Mouse (Mus musculus) MEL-GATA-1-ER (cell line): Measurements from ENCODE around the gene Ost4.

Experiments used
- DNase-seq: peaks from one replicate; pipeline ENCODE4 v3.0.0-alpha.2; 2012; ENCODE audit warnings: low read depth; ENCODE audit errors: extremely low read depth

Ost4 gene

DNA sequence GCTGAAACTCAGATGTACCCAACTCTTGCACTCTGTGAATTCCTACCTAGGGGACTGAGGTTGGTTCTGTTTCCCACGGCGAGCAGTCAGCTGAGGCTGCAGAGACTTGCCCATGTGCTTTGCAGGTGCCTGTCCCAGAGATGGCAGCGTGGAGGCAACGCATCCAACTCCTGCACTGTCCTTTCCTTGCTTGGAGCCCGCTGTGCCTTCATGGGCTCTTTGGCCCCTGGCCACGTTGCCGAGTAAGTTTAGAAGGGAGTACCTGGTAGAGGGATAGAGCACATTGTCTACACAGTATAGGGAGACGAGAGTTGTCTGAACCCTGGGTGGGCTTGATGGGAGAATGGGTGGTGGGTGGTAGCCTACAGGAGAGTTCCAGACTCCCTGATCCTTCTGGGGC, 17.0 kb upstream of the Ost4 start:
- no peak for DNase-seq

DNA sequence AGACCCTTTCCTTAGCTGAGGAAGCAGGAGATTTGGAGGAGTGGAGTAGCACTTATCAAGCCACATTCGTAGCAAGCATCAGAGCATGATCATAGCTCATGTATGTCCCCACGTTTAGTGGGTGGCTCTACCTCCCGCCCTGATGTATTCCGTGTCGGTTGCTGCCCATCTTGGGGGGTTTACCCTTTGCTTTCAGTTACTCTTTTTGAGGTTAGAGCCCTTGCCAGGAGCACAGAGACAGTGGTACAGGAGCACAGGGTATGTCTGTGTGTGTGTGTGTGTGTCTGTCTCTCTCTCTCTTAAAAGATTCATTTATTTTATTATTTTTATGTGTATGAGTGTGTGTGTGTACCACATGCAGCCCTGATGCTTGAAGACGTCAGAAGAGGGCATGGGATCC, 15.5 kb upstream of the Ost4 start:
- no peak for DNase-seq

DNA sequence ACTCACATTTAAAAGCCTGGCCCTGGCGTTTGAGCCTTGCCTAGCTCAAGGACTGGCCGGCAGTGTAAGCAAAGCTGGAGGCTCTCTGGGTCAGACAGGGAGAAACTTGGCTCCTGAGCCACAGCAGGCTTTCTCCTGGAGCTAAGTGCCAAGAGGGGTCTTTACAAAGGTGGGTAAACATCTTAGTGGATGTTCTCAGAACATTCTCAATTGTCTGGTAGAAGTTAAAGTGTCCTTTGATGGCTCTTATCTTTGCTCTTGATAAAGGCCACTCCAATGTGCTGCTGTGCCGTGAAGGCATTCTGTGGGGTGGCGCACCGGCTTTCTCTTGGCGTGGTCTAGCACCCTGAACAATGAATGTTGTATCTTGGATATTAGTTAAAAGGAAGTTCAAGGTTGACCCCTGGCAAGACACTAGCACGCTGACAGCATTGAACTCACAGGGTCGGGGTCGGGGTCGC, 15.0 kb upstream of the Ost4 start:
- no peak for DNase-seq

DNA sequence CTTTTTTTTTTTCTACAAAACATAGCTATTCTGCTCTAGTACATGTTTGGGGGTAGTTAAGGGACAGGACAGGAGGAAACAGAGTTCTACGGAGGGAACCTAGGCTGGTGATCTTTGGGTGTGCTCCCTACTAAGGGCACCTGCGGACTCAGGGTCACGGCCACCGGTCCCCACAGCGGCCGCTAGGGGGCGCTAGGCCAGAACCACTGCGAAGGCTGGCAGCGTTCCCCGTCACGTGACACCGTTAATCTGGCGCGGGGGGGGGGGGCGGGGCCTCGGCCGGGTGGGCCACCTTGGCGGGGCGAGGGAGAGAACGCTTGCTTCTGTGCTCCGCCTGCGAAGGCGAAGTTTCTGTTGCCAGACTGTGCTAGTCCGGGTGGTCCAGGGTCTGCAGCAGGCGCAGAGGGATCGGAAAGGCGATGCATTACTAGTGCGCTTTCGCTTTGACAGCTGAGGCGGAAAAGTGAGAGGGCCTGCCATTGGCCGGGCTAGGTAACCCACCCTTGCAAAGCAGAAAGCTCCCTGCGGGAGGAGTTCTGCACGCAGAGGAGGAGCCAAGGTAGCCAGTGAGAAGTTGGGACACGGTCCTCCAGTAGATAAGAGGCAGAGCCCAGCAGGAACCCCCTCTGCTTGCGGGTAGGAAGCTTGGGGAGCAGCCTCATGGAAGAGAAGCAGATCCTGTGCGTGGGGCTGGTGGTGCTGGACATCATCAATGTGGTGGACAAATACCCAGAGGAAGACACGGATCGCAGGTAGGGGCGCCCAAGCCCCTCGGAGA, 13.9 kb upstream of the Ost4 start, which contains the start of gene Khk:
Gene Khk (plus strand): TSS at position 176 of the 778 bp plus-strand sequence.
- peak; percentile 97 for DNase-seq

DNA sequence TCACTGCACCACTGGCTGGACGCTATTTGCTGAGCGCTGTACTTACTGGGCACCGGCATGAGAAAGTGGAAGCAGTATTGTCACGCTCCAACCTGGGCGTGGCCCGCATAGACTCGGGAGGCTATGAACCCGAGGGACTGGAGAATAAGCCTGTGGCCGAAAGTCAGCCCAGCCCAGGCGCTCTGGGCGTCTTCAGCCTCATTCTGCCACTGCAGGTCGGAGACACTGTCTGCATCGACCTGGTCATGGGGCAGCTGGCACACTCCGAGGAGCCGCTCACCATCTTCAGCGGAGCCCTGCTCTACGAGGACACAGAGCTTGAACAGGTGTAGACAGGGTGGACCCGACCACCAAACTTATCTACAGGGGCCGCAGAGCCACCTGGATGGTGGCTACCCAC, 13.0 kb upstream of the Ost4 start:
- DNase-seq: peak; percentile 56

DNA sequence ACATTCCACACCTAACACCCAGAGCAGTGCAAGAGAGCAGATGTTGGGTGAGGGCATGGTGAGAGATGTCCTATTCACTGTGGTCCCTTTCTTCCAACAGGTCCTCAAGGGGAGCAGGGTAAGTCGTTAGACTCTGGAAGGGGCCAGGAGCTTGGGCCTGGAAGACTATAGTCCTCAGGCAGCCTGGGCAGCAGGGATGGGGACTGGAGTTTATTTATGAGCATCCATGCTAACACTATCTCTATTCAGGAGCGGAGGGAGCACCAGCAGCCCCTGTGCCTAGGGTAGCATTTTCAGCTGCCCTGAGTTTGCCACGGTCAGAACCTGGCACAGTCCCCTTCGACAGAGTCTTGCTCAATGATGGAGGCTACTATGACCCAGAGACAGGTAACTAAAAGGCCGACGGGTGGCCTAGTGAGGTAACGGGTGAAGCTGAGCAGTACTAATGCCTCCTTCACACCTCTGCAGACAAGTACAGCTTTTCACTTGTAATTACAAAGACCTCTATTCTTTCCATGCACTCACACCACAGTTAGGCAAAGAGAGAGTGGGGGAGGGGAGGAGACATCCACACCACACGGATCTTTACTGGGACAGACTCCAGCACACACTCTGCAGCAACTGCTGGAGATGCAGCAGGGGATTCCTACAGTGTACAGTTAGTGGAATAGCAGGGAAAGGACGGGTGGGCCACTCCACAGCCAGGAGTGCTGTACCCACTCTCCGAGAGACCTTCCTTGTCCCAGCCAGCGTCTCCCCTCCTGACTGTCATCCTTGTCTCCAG, 12.4 kb upstream of the Ost4 start:
- DNase-seq: no peak

DNA sequence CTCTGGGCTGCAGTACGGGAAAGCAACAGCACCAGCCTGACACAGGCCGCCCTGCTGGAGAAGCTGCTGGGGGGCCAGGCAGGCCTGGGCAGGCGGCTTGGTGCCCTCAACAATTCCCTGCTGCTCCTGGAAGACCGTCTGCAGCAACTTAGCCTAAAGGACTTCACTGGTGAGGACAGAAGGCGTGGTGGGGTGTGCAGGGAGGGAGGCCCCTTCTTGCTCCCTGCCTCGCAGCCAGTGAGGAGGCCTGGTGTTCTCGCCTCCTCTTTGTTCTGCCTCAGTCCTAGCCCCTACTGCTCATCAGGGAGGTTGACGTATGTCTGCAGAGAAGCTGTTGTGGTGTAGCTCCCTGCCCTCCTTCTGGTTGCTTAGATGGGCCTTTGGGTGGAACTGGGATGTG, 11.1 kb upstream of the Ost4 start:
- DNase-seq: no peak

DNA sequence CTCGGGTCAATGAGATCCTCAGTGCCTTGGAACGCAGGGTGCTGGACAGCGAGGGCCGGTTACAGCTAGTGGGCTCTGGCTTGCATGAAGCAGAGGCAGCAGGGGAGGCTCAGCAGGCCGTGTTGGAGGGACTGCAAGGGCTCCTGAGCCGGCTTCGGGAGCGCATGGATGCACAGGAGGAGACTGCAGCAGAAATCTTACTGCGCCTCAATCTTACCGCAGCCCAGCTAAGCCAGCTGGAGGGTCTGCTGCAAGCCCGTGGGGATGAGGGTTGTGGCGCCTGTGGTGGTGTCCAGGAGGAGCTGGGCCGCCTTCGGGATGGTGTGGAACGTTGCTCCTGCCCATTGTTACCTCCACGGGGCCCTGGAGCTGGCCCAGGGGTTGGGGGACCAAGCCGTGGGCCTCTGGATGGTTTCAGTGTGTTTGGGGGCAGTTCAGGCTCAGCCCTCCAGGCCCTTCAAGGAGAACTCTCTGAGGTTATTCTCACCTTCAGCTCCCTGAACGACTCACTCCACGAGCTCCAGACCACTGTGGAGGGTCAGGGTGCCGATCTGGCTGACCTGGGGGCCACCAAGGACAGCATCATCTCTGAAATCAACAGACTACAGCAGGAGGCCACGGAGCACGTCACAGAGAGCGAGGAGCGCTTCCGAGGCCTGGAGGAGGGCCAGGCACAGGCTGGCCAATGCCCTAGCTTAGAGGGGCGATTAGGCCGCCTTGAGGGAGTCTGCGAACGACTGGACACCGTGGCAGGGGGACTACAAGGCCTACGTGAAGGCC, 10.5 kb upstream of the Ost4 start:
- no peak for DNase-seq

DNA sequence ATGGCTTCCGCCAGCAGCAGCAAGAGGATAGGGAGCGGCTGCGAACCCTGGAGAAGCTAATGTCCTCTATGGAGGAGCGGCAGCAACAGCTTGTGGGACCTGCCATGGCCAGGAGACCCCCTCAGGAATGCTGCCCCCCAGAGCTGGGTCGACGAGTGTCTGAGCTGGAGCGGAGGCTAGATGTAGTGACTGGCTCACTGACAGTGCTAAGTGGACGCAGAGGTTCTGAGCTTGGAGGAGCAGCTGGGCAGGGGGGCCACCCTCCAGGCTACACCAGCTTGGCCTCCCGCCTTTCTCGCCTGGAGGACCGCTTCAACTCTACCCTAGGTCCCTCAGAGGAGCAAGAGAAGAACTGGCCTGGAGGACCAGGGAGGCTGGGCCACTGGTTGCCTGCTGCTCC, 9.8 kb upstream of the Ost4 start:
- DNase-seq: no peak

DNA sequence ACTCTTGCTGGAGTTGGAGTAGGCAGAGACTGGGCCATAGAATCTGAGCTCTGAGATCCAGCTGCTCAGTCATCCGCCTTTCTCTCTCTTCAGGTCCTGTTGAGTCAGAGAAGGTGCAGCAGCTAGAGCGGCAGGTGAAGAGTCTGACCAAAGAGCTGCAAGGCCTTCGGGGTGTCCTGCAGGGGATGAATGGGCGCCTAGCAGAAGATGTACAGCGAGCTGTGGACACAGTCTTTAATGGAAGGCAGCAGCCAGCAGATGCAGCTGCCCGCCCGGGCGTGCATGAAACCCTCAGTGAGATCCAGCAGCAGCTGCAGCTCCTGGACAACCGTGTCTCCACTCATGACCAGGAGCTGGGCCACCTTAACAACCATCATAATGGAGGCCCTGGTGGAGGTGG, 9.3 kb upstream of the Ost4 start:
- no peak for DNase-seq

DNA sequence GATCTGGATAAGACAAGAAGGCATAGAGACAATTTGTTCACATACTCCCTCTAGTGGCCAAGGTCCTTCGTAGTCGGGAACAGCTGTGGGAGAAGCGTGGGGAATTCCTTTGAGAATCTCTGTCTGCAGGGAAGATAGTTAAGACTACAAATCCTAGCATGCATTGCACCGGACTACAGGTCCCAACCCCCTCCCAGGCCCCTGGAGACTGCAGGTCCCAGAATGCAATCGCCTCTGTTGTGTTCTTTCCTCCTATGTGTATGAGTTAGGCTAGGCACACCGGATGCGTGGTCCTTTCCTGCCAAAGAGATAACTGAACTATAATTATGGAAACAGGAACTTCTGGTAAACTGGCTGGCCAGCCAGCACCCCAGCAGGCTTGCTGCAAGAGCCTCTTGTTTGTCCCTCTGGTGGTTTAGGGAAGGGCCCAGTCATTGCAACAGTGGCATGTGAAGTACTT, 8.4 kb upstream of the Ost4 start:
- peak; percentile 100 for DNase-seq

DNA sequence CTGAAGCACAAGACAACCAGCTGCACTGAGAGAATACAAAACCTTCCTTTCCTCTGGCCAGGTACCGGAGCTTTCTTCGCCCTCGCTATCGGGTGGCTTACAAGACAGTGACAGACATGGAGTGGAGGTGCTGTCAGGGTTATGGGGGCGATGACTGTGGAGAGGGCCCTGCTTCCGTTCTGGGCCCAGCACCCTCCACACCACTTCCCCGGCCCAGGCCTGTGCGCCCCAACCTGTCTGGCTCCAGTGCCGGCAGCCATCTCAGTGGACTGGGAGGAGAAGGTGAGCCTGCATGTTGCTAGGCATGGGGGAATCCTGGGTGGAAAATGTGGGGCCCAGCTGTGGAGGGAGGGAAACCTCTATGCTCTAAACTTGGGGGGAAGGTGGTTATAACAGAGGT, 7.9 kb upstream of the Ost4 start:
- no peak for DNase-seq

DNA sequence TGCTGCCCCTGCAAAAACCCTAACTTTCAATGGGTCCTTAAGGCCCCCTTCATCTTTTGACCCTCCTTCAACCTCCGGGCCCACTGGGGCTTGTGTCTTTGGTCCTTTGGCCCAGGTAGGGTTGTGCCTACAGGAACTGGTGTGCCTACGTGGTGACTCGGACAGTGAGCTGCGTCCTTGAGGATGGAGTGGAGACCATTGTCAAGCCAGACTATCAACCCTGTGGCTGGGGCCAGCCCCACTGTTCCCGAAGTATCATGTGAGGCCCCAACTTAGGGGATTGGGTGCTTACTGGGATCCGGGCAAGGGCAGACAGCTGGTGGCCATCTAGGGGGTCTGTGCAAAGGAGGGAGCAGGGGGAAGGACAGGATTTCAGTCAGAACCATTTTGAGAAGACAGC, 7.3 kb upstream of the Ost4 start:
- no peak for DNase-seq

DNA sequence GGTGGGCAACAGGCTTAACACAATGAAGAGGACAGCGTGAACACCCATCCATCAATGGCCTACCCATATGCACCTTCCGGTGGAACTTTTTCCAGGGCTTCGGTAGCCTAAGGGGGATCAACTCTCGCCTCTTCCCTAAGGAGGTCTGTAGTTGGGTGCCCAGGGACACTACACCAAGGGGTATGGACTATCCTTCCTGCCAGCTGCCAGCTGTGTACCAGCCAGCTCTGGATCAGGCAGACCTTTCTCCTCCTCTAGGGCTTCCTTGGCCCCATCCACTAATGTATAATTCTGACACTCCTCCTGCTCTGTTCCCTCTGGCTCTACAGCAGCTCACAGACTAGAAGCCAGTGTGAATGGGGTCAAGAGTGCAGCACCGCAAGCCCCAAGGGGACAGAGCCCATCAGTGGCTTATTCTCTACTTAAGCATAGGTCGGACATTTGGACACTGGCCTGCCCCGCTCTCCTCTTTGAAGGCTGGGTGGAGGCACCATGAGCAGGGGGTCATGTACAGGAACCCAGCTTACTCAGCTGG, 6.6 kb upstream of the Ost4 start:
- DNase-seq: no peak

DNA sequence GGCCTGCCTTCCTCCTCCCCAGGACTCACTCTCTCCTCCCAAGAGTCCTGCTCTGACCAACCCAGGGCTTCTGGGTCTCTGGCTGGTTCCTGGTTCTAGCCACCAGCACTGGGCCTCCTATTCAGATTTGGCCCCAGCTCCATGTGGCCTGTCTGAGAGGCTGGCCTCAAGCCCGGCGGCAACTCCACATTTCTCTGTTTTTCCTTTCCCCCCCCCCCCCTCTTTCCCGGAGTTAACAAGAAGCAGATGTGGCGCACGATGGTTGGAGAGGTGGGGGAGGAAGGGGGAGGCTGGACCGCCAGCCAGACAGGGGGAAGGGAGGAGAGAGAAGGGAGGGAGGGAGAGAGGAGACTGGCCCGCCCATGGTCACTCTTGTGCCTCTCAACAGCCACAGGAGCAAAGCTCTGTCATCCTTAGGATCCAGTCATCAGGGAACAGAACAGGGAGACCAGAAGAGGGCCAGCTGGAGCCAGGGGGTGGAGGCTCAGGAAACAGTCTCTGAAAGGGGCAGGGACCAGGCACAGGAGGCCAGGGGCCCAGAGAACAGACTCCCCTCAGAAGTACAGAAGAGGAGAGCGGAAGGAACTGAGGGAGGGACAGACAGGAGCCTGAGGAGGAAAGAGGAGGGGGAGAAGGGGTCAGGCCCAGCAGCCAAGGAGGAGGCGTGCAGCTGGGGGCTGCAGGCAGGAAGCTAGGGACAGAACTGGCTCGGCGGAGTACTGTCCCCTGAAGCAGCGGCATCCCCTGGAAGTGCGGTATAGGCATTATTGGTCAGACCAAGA, 5.7 kb upstream of the Ost4 start, which contains the start of gene Emilin1:
Gene Emilin1 (plus strand): TSS at position 343 of the 782 bp plus-strand sequence.
- DNase-seq: no peak

DNA sequence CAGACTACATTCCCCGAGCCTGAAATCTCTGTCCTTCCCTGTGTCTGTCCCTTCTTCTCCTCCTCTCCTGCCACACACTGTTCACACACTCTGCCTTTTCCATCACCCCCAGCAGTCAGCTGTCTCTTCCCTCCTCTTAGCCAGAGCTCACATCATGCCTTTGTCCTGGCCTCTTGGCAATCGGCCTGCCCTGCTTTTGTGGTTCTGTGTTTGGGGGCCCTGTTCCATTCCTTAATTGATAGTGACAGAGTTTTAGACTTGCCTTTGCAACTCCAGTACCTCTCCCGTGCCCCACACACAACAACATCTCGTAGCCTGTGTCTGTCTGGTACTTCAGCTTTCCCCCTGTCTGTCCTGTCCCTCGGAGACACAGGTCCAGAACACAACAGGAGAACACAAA, 4.6 kb upstream of the Ost4 start:
- no peak for DNase-seq

DNA sequence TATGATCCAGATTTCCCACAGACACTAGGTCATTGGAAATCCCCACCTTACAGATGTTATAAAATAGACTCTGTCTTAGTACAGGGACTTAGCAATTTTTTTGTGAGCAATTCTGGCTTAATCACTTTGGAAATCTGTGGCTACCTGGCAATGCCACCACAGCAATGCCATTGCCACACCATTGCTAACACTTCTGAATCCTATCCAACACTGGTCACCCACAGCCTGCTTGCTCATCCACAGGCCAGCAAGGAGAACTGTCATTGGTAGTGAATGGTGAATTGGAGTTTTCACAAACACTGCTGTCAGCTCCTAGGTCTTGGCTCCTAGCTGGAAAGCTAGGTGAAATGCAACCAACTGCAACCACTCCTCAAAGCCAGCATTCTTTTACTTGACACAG, 2.9 kb upstream of the Ost4 start:
- no peak for DNase-seq

DNA sequence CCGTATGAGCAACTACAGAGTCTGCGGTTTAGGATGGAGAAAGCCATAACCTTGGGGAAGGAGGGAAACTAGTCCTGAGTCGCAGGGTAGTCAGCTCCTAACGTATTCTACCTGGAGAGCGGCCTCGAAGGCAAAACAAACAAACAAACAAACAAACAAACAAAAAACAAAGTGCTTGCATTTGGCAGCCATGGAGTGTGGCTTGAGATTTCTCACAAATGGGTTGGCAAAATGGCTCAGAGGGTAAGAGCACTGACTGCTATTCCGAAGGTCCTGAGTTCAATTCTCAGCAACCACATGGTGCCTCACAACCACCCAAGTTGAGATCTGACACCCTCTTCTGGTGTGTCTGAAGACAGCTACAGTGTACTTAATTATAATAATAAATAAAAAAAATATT, 2.3 kb upstream of the Ost4 start:
- DNase-seq: no peak

DNA sequence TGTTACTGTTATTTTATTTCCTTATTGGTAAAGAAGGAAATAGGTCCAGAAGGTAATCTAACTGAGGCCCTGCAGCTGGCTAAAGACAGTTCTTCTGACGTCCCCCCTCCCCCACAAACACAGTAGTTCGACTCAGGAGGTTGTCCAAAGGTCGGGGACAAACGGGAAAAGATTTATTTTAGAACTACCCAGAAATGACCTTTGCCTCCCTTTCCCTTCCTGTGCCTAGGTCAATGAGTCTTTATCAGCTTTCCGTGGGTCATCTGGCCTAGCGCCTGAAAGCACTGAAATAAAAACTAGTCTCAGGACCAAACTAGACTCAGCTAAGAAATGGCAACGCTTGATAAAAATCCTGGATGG, 1.7 kb upstream of the Ost4 start:
- DNase-seq: no peak

DNA sequence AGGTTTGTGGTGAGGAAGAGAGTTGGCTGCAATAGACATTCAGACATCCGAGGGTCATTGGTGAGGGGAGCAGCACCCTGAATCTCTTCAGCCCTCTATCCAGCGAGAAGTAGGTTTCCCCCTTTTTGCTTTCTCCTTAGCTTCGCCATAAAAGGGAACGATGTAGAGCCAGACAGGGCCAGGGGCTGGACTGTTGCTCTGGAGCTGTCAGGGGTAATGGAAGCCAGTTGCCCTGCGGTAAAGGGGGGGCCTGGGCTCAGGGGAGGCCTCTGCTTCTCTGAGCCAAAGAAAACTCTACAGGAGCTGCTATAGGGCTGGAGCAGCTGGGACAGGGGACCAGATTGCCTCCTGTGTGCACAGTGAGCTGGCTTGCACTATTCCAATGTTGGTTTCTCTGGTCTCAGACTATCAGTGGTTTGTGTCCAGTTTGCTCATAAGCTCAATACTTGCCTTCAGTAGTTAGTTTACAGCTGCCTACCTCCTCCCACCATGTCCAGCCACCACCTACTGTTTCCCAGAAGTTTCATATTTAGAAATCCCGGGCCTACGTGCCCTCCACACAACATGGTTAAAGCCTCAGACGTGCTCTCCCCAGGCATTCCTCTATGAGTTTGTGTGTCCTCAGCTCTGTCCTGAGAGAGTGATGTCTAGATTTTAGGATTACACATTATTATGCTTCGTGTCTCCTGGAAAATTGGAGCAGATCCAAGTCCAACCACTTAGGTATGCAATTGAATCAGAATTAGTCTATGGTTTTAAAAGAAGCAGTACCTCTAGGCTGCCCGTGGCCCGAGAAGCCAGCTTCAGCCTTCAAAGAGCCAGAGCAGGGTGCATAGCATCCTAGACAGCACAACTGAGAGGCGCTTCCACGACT, 1.1 kb upstream of the Ost4 start:
- DNase-seq: no peak
